13 mouse cellular contexts compared by ENCODE assay signal in the genomic region with DNA sequence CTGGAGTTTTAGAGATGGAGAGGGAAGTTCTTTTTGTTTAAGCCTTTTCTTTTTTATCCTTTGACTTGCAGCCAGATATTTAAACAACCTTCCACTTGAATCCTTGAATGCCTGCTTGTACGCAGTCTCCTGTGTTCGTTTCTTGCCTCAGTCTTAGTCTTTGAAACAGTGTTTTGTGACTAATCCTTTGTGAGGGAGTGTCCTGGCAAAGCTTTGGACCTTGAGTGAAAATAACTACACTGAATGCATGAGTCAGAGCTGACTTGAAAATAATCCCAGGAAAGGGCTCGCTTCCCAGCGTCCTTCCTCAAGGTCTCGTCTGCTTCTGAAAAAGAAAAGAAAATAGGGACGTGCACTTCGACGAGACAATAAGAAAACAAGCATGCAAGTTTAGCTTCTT. TPM values are rescaled to one million over a fixed set of nuclear protein-coding genes. Genes with fewer than 3 reads are reported as not detected.
DNase-seq lines count a peak whose midpoint lies in the region; TF ChIP-seq lines count a peak whose summit lies in the region.
"Had no signal": no experiment of that assay in that cellular context is flagged by ENCODE, and none has a peak within 500 bp of the region (broad histone marks: within the 10 kb centered on the region; RNA-seq: fewer than 3 reads in every experiment).

No protein-coding gene starts in this region.

- H3ac ChIP-seq in C2C12 (ENCODE audit: control insufficient read depth, insufficient read length, low read depth): peak overlapping the region; percentile 52

- no peak for TF ChIP-seq EP300 in heart, adult 2 months (IDR thresholded peaks at IDR 0.05; ENCODE audit: insufficient read depth, low read depth, low read length)

- intact Hi-C loops in heart, adult 2 months (cut with DNase I): loop anchor here (5.0 kb wide), 1 partner anchor 678 kb away; no protein-coding TSS in a partner anchor
- intact Hi-C loops in heart, postnatal 36 days (cut with DNase I): loop anchor here (5.0 kb wide), 1 partner anchor 678 kb away; no protein-coding TSS in a partner anchor

- no peaks in the 10 kb centered on the region for H3K4me1 ChIP-seq in heart, adult 2 months (ENCODE audit: control insufficient read depth, insufficient read depth, low read length)
- no peaks in the 10 kb centered on the region for H3K4me1 ChIP-seq in heart, embryonic 10.5 days
- H3K4me1 ChIP-seq: heart, embryonic 13.5 days had no signal

- H3K9ac ChIP-seq in heart, adult 2 months (ENCODE audit: low read depth, low read length): peak overlapping the region; percentile 53; the same call in 1 of the 2 replicates
- H3K9ac ChIP-seq: heart, embryonic 13.5 days had no signal

- TF ChIP-seq POLR2A in heart, adult 2 months (IDR thresholded peaks at IDR 0.05; ENCODE audit: insufficient read depth, low read depth, low read length): no peak

- 39% methylated on average over 8 of the region's 8 CpGs for WGBS in heart, adult 2 months
- WGBS in heart, embryonic 10.5 days: 74% methylated on average over 8 of the region's 8 CpGs

- no peaks in the 10 kb centered on the region; the same call in none of the 2 replicates for H3K36me3 ChIP-seq in heart, adult 2 months (ENCODE audit: control insufficient read depth, insufficient read depth, low read length)
- H3K36me3 ChIP-seq in heart, embryonic 10.5 days: peaks cover 72% of the 10 kb centered on the region
- H3K36me3 ChIP-seq in C2C12 (ENCODE audit: control insufficient read depth, insufficient read depth): peaks cover 58% of the 10 kb centered on the region

- TF ChIP-seq CTCF in heart, adult 2 months (IDR thresholded peaks at IDR 0.05): no peak
- no peak for TF ChIP-seq CTCF in C2C12 (IDR thresholded peaks at IDR 0.05; ENCODE audit: control insufficient read depth, insufficient read depth, insufficient read length)

- no peaks in the 10 kb centered on the region for H3K9me3 ChIP-seq in heart, embryonic 10.5 days
- H3K9me3 ChIP-seq: G1E; heart, embryonic 13.5 days had no signal

- DNase-seq in heart, adult 2 months: peak in 1 of 2 experiments; percentile 39
- no peak for DNase-seq in heart, embryonic 10.5 days (ENCODE audit: low spot score)
- peak; percentile 48 for DNase-seq in adrenal gland, postnatal 10 days
- peak; percentile 19 to 32 for DNase-seq in heart, postnatal 36 days
- no peak for DNase-seq in B cell, adult 2 months
- DNase-seq in cerebellum, adult 9-11 months: no peak
- no peak for DNase-seq in spleen, postnatal 36 days (ENCODE audit: low spot score in 2 of 2)
- DNase-seq: cerebellum, adult 9-10 months had no signal

- peak overlapping the region; percentile 57 for H3K27ac ChIP-seq in heart, adult 2 months
- H3K27ac ChIP-seq in heart, embryonic 10.5 days: no peak overlapping the region
- H3K27ac ChIP-seq: heart, embryonic 13.5 days had no signal

- H3K27me3 ChIP-seq in heart, adult 2 months (ENCODE audit: control insufficient read depth, insufficient read depth, low read length): no peaks in the 10 kb centered on the region
- H3K27me3 ChIP-seq in heart, embryonic 10.5 days (ENCODE audit: insufficient read depth, poor library complexity, severe bottlenecking): no peaks in the 10 kb centered on the region
- no peaks in the 10 kb centered on the region for H3K27me3 ChIP-seq in C2C12 (ENCODE audit: control insufficient read depth, insufficient read depth, insufficient read length)
- H3K27me3 ChIP-seq: heart, embryonic 13.5 days had no signal

- no peaks in the 10 kb centered on the region for H3K79me3 ChIP-seq in C2C12 (ENCODE audit: low read depth)

- H3K79me2 ChIP-seq in heart, adult 2 months (replicated peaks; ENCODE audit: control insufficient read depth, insufficient read depth, low read length): no peaks in the 10 kb centered on the region
- no peaks in the 10 kb centered on the region for H3K79me2 ChIP-seq in C2C12 (ENCODE audit: control insufficient read depth, insufficient read depth)

- H3K4me3 ChIP-seq in heart, adult 2 months: peak overlapping the region; percentile 11; the same call in 1 of the 2 replicates
- no peak overlapping the region for H3K4me3 ChIP-seq in heart, embryonic 10.5 days
- H3K4me3 ChIP-seq in C2C12 (ENCODE audit: insufficient read depth, poor library complexity, severe bottlenecking): no peak overlapping the region
- H3K4me3 ChIP-seq: heart, embryonic 13.5 days had no signal

TF ChIP-seq in C2C12, 6 proteins besides CTCF, POLR2A, EP300 and RAD21:
- TF ChIP-seq MAX (IDR thresholded peaks at IDR 0.05) (no peak), MYOG (IDR thresholded peaks at IDR 0.05; ENCODE audit: control insufficient read depth, extremely low read depth, insufficient read length) (no peak), MYOD1 (IDR thresholded peaks at IDR 0.05; ENCODE audit: control insufficient read depth, insufficient read length, low read depth) (no peak), FOSL1 (IDR thresholded peaks at IDR 0.05; ENCODE audit: insufficient read depth, low read length, poor library complexity, severe bottlenecking) (no peak), CEBPB (IDR thresholded peaks at IDR 0.05; ENCODE audit: low read depth) (no peak), USF1 (IDR thresholded peaks at IDR 0.05; ENCODE audit: low read depth) (no peak)

RNA-seq across cellular contexts. Expression of a gene that starts 11.1 kb away (rescaled TPM):
- 10 to 100 TPM; 11.2 to 15.2 TPM for total RNA-seq in heart, adult 2 months (2021)
- polyA plus RNA-seq in heart, adult 2 months (2012; rRNA removed): 9.0 and 13.9 TPM in 2 replicates
- polyA plus RNA-seq in heart, embryonic 10.5 days (2016; fragmentation: Nextera tagmentation; extraction: Ambion mirVana): 30.0 and 31.8 TPM in 2 replicates
- polyA plus RNA-seq in C2C12 (2012; fragmentation: generic; extraction: Trizol): 17.6 TPM
- 10 to 100 TPM; 27.0 to 45.6 TPM for total RNA-seq in adrenal gland, postnatal 10 days (2021)
- total RNA-seq in heart, postnatal 36 days (2021): 10 to 100 TPM; 11.9 to 15.2 TPM

RNA-seq across cellular contexts. Expression of a gene that starts 48.3 kb away (rescaled TPM):
- 1 to 10 TPM; 3.0 to 3.5 TPM for total RNA-seq in heart, adult 2 months (2021)
- polyA plus RNA-seq in heart, adult 2 months (2012; rRNA removed): 0.94 and 1.4 TPM in 2 replicates
- polyA plus RNA-seq in heart, embryonic 10.5 days (2016; fragmentation: Nextera tagmentation; extraction: Ambion mirVana): 7.7 TPM in 2 replicates
- polyA plus RNA-seq in C2C12 (2012; fragmentation: generic; extraction: Trizol): 1.6 TPM
- 1 to 10 TPM; 5.7 to 6.8 TPM for total RNA-seq in adrenal gland, postnatal 10 days (2021)
- 1 to 10 TPM; 3.1 to 3.4 TPM for total RNA-seq in heart, postnatal 36 days (2021)

RNA-seq across cellular contexts. Expression of a gene that starts 56.3 kb away (rescaled TPM):
- not detected for total RNA-seq in heart, adult 2 months (2021)
- polyA plus RNA-seq in heart, adult 2 months (2012; rRNA removed): not detected in 2 replicates
- not detected in 2 replicates for polyA plus RNA-seq in heart, embryonic 10.5 days (2016; fragmentation: Nextera tagmentation; extraction: Ambion mirVana)
- not detected for polyA plus RNA-seq in C2C12 (2012; fragmentation: generic; extraction: Trizol)
- not detected for total RNA-seq in adrenal gland, postnatal 10 days (2021)
- total RNA-seq in heart, postnatal 36 days (2021): not detected
- total RNA-seq: G1E had no signal
- polyA plus RNA-seq: G1E; heart, embryonic 13.5 days; limb, embryonic 11.5 days; spleen, adult 2 months had no signal

Comparison
In these comparisons a context has a peak if more than half of its experiments do, and no peak if none do; other contexts are left out.
1. DNase-seq: peak in adrenal gland, postnatal 10 days (single experiment) and heart, postnatal 36 days (2 of 2); none in heart, embryonic 10.5 days (single experiment), B cell, adult 2 months (0 of 2), cerebellum, adult 9-11 months (single experiment) and spleen, postnatal 36 days (0 of 2).